Mouse (Mus musculus) right cerebral cortex, postnatal 36 days (tissue): ENCODE measurements at regions not wholly inside any gene's neighbourhood (a gene's known extent, or its start where the extent isn't known, plus 50 kb on each side); places are given as distances from the start of the nearest gene placed in this dataset.

Experiments
- DNase-seq, 2 experiments: peaks; one replicate each; pipeline ENCODE4 v3.0.0; 2022; ENCODE audit warnings: low spot score in 2 of 2, mixed read lengths in 1 of 2

GRCm38 (mm10) chr14:105718676-105719441 is 177.8 kb downstream of the Spry2 start:
- DNase-seq = peak in 1 of 2 experiments; percentile 31

- no peak for DNase-seq
Measured at GRCm38 (mm10) chr14:105717821-105718220, 178.8 kb downstream of the Spry2 start.

GRCm38 (mm10) chr14:105708691-105709090 is 187.9 kb downstream of the Spry2 start:
- DNase-seq = no peak

- no peak for DNase-seq
Measured at GRCm38 (mm10) chr14:105706756-105707155, 189.9 kb downstream of the Spry2 start.

- no peak for DNase-seq
Measured at GRCm38 (mm10) chr14:105698616-105699015, 198.0 kb downstream of the Spry2 start.

- DNase-seq = no peak
Measured at GRCm38 (mm10) chr14:105698086-105698485, 198.5 kb downstream of the Spry2 start.

- no peak for DNase-seq
Measured at GRCm38 (mm10) chr14:105697398-105697797, 199.2 kb downstream of the Spry2 start.

- no peak for DNase-seq
Measured at GRCm38 (mm10) chr14:105694969-105695368, 201.7 kb downstream of the Spry2 start.

GRCm38 (mm10) chr14:105693713-105694112 is 202.9 kb downstream of the Spry2 start:
- no peak for DNase-seq

- DNase-seq = no peak
Measured at GRCm38 (mm10) chr14:105684826-105685465, 211.7 kb downstream of the Spry2 start.

GRCm38 (mm10) chr14:105684329-105684728 is 212.3 kb downstream of the Spry2 start:
- DNase-seq = no peak

- DNase-seq = no peak
Measured at GRCm38 (mm10) chr14:105676646-105676930, 220.0 kb downstream of the Spry2 start.

- no peak for DNase-seq
Measured at GRCm38 (mm10) chr14:105675801-105676645, 220.6 kb downstream of the Spry2 start.

GRCm38 (mm10) chr14:105675006-105675405 is 221.6 kb downstream of the Spry2 start:
- DNase-seq = no peak

- DNase-seq = peak; percentile 83 to 91
Measured at GRCm38 (mm10) chr14:105668969-105669368, 227.7 kb downstream of the Spry2 start.

GRCm38 (mm10) chr14:105664671-105665198 is 231.9 kb downstream of the Spry2 start:
- no peak for DNase-seq

- DNase-seq = no peak
Measured at GRCm38 (mm10) chr14:105663472-105663871, 233.1 kb downstream of the Spry2 start.

GRCm38 (mm10) chr14:105662839-105663238 is 233.8 kb downstream of the Spry2 start:
- no peak for DNase-seq

- peak; percentile 20 to 58 for DNase-seq
Measured at GRCm38 (mm10) chr14:105658316-105658715, 238.3 kb downstream of the Spry2 start.

- no peak for DNase-seq
Measured at GRCm38 (mm10) chr14:105647166-105647565, 249.5 kb downstream of the Spry2 start.

- DNase-seq = no peak
Measured at GRCm38 (mm10) chr14:105644428-105644827, 252.2 kb downstream of the Spry2 start.

GRCm38 (mm10) chr14:105643285-105643957 is 253.2 kb downstream of the Spry2 start:
- no peak for DNase-seq
